Mouse (Mus musculus) bone marrow, adult 2 months (tissue): Measurements from ENCODE around the gene H2-Q4.
"Not testable (repeated sequence)": the region's sequence is repeated elsewhere in the genome, so short reads cannot be mapped to it uniquely, and the experiment has no call there.

Source experiments
- CTCF ChIP-seq: fragments of 200-500 bp; IDR thresholded peaks from 2 replicates; pipeline ENCODE4 v1.5.1; 2011; ENCODE audit warnings: low read length, control low read depth; ENCODE audit not compliant: control insufficient read depth, insufficient read depth
- POLR2A ChIP-seq: fragments of 200-500 bp; IDR thresholded peaks from 2 replicates; pipeline ENCODE4 v1.6.1; 2011; ENCODE audit warnings: low read depth, mild to moderate bottlenecking, control low read depth, low read length, borderline replicate concordance; ENCODE audit not compliant: control insufficient read depth

- TF ChIP-seq POLR2A: not testable (repeated sequence)
- TF ChIP-seq CTCF: peak; percentile 56; the same call in 1 of the 2 replicates
Observed at GRCm38 (mm10) chr17:35389796-35390195, 10.4 kb downstream of the H2-Q4 start.
